Mouse (Mus musculus) spleen, adult 10 weeks (tissue): Measurements from ENCODE around the gene Dynll1. TPM values are rescaled to one million over a fixed set of nuclear protein-coding genes. Genes with fewer than 3 reads are reported as not detected.

Experiments used
- polyA plus RNA-seq: library from polyadenylated mRNA; stranded (reverse); fragments of 350-450 nt; fragmentation: Illumina TruSeq; extraction: RNeasy Lipid Tissue Mini Kit (QIAGEN cat#74804); gene quantifications from one replicate; pipeline ENCODE4 v1.2.3, GENCODE M21; 2015; ENCODE audit warnings: low replicate concordance; ENCODE audit not compliant: insufficient read depth

The Dynll1 gene
- 507 TPM for polyA plus RNA-seq

DNA sequence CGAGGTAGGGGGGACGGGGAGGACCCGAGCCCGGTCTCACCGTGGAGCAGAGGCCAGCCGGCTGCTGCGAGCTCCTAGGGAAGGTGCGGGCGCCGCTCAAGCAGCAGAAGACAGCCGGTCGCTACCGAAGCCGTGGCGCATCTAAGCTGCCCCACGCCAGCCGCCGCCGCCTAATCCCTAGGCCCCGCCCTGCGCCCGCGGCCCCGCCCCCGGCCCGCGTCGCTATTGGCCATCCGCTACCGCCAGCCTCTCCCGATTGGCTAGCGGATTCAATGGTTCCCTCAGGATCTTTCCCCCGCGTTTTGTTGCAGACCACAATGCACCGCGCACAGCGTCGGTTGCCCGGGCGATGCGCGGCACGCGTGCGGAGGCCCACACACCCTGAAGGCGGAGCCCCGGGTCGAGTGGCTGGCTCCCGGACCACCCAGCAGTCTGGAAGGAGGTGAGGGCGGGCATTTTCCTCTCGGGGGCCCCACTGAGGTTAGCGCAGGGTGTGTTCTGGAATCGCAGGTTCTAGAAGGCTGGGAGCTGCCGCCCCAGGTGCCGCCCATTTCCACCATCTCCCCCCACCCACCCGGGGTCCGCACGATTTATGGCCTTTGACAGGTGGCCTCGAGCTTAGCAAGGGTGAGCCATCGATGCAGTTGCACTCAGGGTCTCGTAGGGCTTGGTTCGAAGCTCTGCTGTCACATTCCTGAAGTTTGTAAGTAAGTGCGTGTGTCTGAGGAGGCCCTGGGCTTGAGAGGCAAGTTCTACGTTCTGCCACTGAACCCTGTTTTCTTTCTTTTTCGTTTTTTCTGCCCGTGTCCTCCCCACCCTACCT lies at the start of gene Dynll1:
Gene Dynll1, minus strand, starts transcription at position 208 of the 823 bp plus-strand sequence.

DNA sequence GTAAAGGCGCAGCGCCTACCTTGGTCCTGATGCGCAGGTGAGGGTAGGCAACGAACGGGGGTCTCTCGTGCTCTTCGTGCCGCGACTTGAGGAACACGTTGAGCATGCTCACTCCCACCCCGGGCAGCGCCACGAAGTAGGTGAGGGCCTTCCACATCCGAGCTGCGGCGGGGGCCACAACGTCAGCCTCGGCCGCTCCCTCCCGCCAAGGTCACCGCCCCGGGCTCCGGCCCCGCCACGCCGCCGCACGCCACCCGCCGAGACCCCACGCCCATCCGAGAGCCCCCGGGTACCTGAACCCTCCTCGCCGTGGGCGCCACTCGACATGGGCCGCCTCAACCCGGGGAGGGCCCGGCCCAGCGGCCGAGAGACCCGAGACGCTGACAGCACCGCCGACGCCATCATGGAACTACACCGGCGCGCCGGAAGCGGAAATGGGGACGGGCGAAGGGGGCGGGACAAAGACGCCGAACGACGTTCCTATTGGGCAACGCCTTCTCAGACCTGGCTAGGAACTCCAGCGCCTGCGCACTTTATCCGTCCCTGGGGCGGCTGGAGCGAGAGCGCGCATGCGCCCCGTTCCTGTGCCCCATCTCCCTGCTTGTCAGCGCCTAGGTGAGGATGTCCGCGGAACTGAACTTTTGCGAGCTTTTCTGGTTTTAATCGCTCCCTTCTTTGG lies 47.9 kb upstream of the Dynll1 start, which contains the start of gene Cox6a1:
Gene Cox6a1, minus strand, starts transcription at position 436 of the 679 bp plus-strand sequence.

DNA sequence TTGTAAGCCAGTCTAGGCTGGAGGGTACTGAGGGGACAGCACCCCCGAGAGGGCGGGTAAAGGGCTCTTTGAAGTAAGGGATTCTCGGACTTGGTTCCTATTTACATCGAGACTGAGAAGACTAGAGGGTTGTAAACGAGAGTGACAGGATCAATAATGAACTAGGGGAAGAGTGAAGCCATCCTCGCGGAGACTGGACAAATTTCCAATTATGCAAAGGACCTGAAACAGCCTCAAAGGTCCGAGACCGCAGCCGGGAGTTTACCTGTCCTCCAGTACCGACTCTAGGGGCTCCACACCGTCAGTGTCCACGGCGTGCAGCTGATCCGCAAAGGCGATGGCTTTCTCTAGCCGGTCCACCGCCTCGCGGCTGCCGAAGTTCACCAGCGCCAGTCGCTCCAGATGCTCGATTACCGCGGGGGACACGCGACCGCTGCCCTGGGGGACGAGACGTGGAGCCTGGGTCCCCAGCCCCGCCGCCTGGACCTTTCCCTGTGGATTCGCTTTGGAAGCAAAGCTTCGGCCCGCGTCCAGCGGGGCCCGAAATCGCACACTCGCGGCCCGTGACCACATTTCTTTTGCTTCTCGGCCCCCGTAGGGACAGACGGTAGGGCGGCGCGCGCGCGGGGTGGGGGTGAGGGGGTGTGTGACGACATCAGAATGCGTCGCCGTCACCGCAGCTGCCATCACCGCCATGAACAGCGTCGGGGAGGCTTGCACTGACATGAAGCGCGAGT lies 39.9 kb upstream of the Dynll1 start, which contains the start of the genes Gatc and Triap1:
Gene Gatc, minus strand, starts transcription at position 602 of the 737 bp plus-strand sequence.
Gene Triap1, plus strand, starts transcription at position 649 of the 737 bp plus-strand sequence.

DNA sequence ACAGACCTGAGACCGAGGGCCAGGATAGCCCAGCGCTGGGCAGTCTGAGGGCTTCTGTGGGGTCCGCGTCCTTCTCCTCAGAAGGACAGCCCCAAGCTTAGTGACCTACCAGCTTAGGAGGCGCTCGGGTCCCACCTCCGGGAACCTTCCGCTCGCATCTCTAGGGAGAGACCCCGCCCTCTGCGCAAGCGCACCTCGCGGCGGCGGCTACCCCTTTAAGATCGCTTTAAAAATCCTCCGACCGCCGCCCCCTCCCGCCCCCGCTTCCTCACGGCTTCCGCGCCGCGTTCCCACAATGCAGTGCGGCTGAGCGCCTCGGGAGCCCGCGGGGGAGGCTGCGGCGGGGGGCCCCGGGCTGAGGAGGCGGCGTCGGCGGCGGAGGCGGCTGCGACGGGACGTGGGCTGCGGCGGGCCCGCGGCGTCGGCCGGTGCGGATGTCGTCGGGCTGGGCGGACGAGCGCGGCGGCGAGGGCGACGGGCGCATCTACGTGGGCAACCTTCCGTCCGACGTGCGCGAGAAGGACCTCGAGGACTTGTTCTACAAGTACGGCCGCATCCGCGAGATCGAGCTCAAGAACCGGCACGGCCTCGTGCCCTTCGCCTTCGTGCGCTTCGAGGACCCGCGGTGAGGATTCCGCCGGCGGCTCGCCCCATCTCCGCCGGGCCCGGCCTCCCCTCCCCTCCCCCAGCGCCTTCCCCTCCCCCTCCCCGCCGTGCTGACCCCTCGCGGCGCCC lies 26.2 kb upstream of the Dynll1 start, which contains the start of gene Srsf9:
Gene Srsf9, plus strand, starts transcription at position 303 of the 735 bp plus-strand sequence.

DNA sequence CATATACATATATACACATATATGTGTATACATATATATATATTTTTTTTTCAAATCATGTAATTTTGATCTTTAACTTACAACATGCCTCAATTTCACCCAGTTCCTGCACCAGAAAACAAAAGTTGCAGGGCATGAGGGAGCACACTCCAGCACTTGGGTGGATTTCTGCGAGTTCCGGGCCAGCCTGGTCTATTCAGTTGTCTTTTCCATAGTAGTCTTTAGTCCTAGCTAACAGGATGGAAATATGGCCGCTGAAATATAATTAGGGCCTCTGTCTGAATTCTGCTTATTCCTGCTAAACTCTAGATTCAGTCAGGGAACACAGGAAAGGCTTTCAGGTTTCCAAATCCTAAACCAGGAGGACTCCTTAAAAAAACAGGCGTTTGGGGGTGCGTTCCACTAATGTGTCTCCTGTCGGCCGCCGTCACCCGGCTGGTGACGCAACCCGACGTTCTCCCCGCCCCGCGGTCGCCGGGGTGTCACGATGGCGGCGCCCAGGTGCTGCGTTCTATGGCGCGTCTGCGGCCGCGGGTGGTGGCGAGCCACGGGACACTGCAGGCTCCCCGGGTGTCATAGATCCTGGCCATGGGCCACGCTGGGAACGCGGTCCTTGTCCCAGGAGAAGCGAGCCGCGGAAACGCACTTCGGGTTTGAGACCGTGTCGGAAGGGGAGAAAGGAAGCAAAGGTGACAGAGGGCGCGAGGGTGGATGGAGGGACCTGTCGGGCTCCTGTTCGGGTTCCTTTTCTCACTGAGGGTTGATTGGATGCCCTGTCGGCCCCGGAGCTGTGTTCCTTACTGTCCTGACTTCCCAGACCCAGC lies 21.4 kb downstream of the Dynll1 start, which contains the start of gene Coq5:
Gene Coq5, plus strand, starts transcription at position 441 of the 824 bp plus-strand sequence.

DNA sequence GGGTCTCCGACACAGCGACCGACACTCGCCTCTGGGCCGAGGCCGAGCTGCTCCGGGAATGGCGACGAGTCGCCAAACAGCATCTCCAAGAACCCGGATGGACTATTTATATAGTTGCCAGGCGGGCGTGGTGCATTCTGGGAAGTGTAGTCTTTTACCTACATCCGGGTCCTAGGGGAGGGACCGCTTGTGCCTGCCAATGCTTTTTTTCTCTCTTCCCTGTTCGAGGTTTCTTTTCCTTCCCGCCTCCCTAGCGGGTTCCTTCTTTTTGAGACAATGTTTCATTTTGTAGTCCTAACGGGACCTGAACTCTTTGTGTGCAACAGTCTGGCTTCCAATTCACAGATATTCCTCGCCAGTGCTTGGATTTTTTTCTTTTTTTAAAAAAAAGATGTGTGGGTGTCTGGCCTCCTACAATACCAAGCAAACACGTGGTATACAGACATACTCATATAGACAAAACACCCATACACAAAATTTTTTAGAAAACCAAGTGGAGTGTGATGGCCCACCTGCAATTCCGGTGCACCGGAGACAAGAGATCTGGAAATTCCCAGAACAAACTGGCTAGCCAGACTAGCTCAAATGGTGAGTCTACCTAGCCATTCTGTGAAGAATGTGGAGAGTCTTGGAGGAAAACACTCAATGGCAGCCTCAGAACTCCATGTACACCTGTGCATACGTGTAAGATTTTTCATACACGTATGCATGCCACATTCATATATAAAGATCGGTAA lies 27.8 kb downstream of the Dynll1 start, which contains the start of gene Rnf10:
Gene Rnf10, minus strand, starts transcription at position 87 of the 737 bp plus-strand sequence.

Other genes starting within 250 kb of the Dynll1 start
- not detected for gene Gm10401, start 202.7 kb downstream of the Dynll1 start, polyA plus RNA-seq
- 5.3 TPM for gene Acads, start 181.7 kb downstream of the Dynll1 start, polyA plus RNA-seq
- gene Unc119b, start 166.0 kb downstream of the Dynll1 start, polyA plus RNA-seq = 26.3 TPM
- gene Mlec, start 142.8 kb downstream of the Dynll1 start, polyA plus RNA-seq = 86.7 TPM
- gene Cabp1, start 106.6 kb downstream of the Dynll1 start, polyA plus RNA-seq = 2.0 TPM
- 72.3 TPM for gene Pop5, start 65.2 kb downstream of the Dynll1 start, polyA plus RNA-seq
- 126 TPM for gene Rnf10, start 28.1 kb downstream of the Dynll1 start, polyA plus RNA-seq
- gene Coq5, start 21.3 kb downstream of the Dynll1 start, polyA plus RNA-seq = 24.9 TPM
- 58.6 TPM for gene Srsf9, start 26.2 kb upstream of the Dynll1 start, polyA plus RNA-seq
- 19.0 TPM for gene Gatc, start 40.2 kb upstream of the Dynll1 start, polyA plus RNA-seq
- 35.2 TPM for gene Triap1, start 40.2 kb upstream of the Dynll1 start, polyA plus RNA-seq
- 153 TPM for gene Cox6a1, start 48.0 kb upstream of the Dynll1 start, polyA plus RNA-seq
- gene Msi1, start 128.6 kb upstream of the Dynll1 start, polyA plus RNA-seq = 0.22 TPM
- gene Pla2g1b, start 165.3 kb upstream of the Dynll1 start, polyA plus RNA-seq = 0.55 TPM
- gene Sirt4, start 183.7 kb upstream of the Dynll1 start, polyA plus RNA-seq = 17.1 TPM
- 42.2 TPM for gene Pxn, start 205.7 kb upstream of the Dynll1 start, polyA plus RNA-seq